Mouse (Mus musculus) neural tube, embryonic 13.5 days (tissue): ENCODE measurements around the gene Ccl27a. TPM values are rescaled to one million over a fixed set of nuclear protein-coding genes. Genes with fewer than 3 reads are reported as not detected.
A peak's percentile ranks its signal among the peaks of the same experiment; 100 is the strongest.

Source experiments
- ATAC-seq: fragments of 200-750 bp; cut with Nextera tagmentation; 2 replicates; pipeline ENCODE4 v1.8.0; 2017; ENCODE audit warnings: low read depth, mild to moderate bottlenecking, moderate TSS enrichment, moderate library complexity
- H3K27ac ChIP-seq: fragments of 300-500 bp; sonication (generic); replicated peaks from 2 replicates; pipeline ENCODE4 v1.5.1; 2015; ENCODE audit warnings: moderate library complexity, mild to moderate bottlenecking, inconsistent platforms
- H3K27me3 ChIP-seq: fragments of 300-500 bp; sonication (generic); 2 replicates; pipeline ENCODE4 v1.6.1; 2015; ENCODE audit warnings: mild to moderate bottlenecking, inconsistent platforms
- H3K36me3 ChIP-seq: fragments of 300-500 bp; sonication (generic); 2 replicates; pipeline ENCODE4 v1.6.1; 2015; ENCODE audit warnings: mild to moderate bottlenecking, inconsistent platforms
- H3K4me1 ChIP-seq: fragments of 300-500 bp; sonication (generic); replicated peaks from 2 replicates; pipeline ENCODE4 v1.6.1; 2015; ENCODE audit warnings: inconsistent platforms
- H3K4me2 ChIP-seq: fragments of 300-500 bp; sonication (generic); 2 replicates; pipeline ENCODE4 v1.6.1; 2015; ENCODE audit warnings: inconsistent platforms, mild to moderate bottlenecking, moderate library complexity
- H3K4me3 ChIP-seq: fragments of 300-500 bp; sonication (generic); 2 replicates; pipeline ENCODE4 v1.5.1; 2015; ENCODE audit warnings: mild to moderate bottlenecking, inconsistent platforms
- H3K9ac ChIP-seq: fragments of 300-500 bp; sonication (generic); 2 replicates; pipeline ENCODE4 v1.6.1; 2015; ENCODE audit warnings: moderate library complexity, mild to moderate bottlenecking, inconsistent platforms
- H3K9me3 ChIP-seq: fragments of 300-500 bp; sonication (generic); 2 replicates; pipeline ENCODE4 v1.6.1; 2016; ENCODE audit warnings: inconsistent platforms
- WGBS: fragments of 180-500 bp; shearing (Covaris S2); methylation state at CpG from one replicate; pipeline ENCODE4 v1.1.7; 2015; 5-methylcytosine and 5-hydroxymethylcytosine counted together
- polyA plus RNA-seq: library from polyadenylated mRNA; unstranded; fragments of >200 nt; fragmentation: Nextera tagmentation; extraction: Ambion mirVana; gene quantifications from 2 replicates; pipeline ENCODE4 v1.2.1, GENCODE M21; 2015

The Ccl27a gene
- polyA plus RNA-seq, 1 experiment from 2014 or later: 212 TPM

GRCm38 (mm10) chr4:41754797-41755337 is 19.2 kb downstream of the Ccl27a start, which contains the start of gene Galt:
TSS of gene Galt (plus strand) at chr4:41755228.
- peak; percentile 54 for ATAC-seq
- Histone ChIP-seq H3K9me3 (no peaks in the 10 kb centered on the region), H3K4me2 (peak within 1 kb of the TSS; percentile 95), H3K36me3 (peaks cover 8% of the 10 kb centered on the region; the same call in 1 of the 2 replicates), H3K9ac (peak within 1 kb of the TSS; percentile 83), H3K27ac (peak within 1 kb of the TSS; percentile 83), H3K4me1 (peaks cover 18% of the 10 kb centered on the region), H3K27me3 (peaks cover 4% of the 10 kb centered on the region; the same call in 1 of the 2 replicates), H3K4me3 (peak within 1 kb of the TSS; percentile 62)
- WGBS: 9% methylated on average over 14 of the region's 14 CpGs

GRCm38 (mm10) chr4:41745021-41745420 is 29.0 kb downstream of the Ccl27a start:
- Histone ChIP-seq H3K4me2 (no peak overlapping the region), H3K9ac (no peak overlapping the region), H3K27me3 (0 out of 2 replicates have a peak, but pooled peaks cover 9% of the 10 kb centered on the region), H3K4me3 (no peak overlapping the region), H3K9me3 (peaks cover 15% of the 10 kb centered on the region), H3K27ac (no peak overlapping the region), H3K36me3 (no peaks in the 10 kb centered on the region), H3K4me1 (peaks cover 7% of the 10 kb centered on the region)
- no peak for ATAC-seq
- WGBS: 93% methylated on average over 1 of the region's 1 CpGs

GRCm38 (mm10) chr4:41744131-41744530 is 29.9 kb downstream of the Ccl27a start:
- 0 out of 2 replicates have a peak, but pooled peaks cover 4% of the 10 kb centered on the region for H3K27me3 ChIP-seq
- peaks cover 3% of the 10 kb centered on the region for H3K36me3 ChIP-seq
- H3K4me3 ChIP-seq: no peak overlapping the region
- H3K9me3 ChIP-seq: peaks cover 15% of the 10 kb centered on the region
- H3K9ac ChIP-seq: no peak overlapping the region
- peaks cover 16% of the 10 kb centered on the region for H3K4me1 ChIP-seq
- H3K4me2 ChIP-seq: no peak overlapping the region
- H3K27ac ChIP-seq: no peak overlapping the region
- no peak for ATAC-seq
- WGBS: 82% methylated on average over 2 of the region's 2 CpGs

- Histone ChIP-seq H3K9me3 (0 out of 2 replicates have a peak, but pooled peaks cover 4% of the 10 kb centered on the region), H3K4me2 (peak overlapping the region; percentile 84), H3K4me3 (peak overlapping the region; percentile 79), H3K27ac (peak overlapping the region; percentile 87), H3K4me1 (peaks cover 19% of the 10 kb centered on the region), H3K27me3 (no peaks in the 10 kb centered on the region), H3K36me3 (peaks cover 12% of the 10 kb centered on the region), H3K9ac (peak overlapping the region; percentile 83)
- 0% methylated on average over 27 of the region's 27 CpGs for WGBS
- peak; percentile 97 for ATAC-seq
These were observed 32.9 kb downstream of the Ccl27a start for GRCm38 (mm10) chr4:41741158-41741560.

GRCm38 (mm10) chr4:41740380-41741157 is 33.5 kb downstream of the Ccl27a start:
- H3K4me3 ChIP-seq: peak overlapping the region; percentile 79
- no peaks in the 10 kb centered on the region for H3K9me3 ChIP-seq
- no peaks in the 10 kb centered on the region for H3K27me3 ChIP-seq
- WGBS: under 1% methylated on average over 48 of the region's 48 CpGs
- H3K4me1 ChIP-seq: peaks cover 19% of the 10 kb centered on the region
- peak; percentile 87 for ATAC-seq
- H3K9ac ChIP-seq: peak overlapping the region; percentile 83
- peaks cover 12% of the 10 kb centered on the region for H3K36me3 ChIP-seq
- peak overlapping the region; percentile 87 for H3K27ac ChIP-seq
- H3K4me2 ChIP-seq: peak overlapping the region; percentile 84

GRCm38 (mm10) chr4:41739260-41739659 is 34.8 kb downstream of the Ccl27a start:
- Histone ChIP-seq H3K9me3 (no peaks in the 10 kb centered on the region), H3K9ac (no peak overlapping the region), H3K27me3 (no peaks in the 10 kb centered on the region), H3K4me2 (peak overlapping the region; percentile 84), H3K4me1 (peaks cover 19% of the 10 kb centered on the region), H3K36me3 (peaks cover 12% of the 10 kb centered on the region), H3K27ac (no peak overlapping the region), H3K4me3 (no peak overlapping the region)
- 91% methylated on average over 13 of the region's 13 CpGs for WGBS
- no peak for ATAC-seq

GRCm38 (mm10) chr4:41738256-41738603 is 35.8 kb downstream of the Ccl27a start:
- no peaks in the 10 kb centered on the region for H3K9me3 ChIP-seq
- peaks cover 19% of the 10 kb centered on the region for H3K4me1 ChIP-seq
- H3K27me3 ChIP-seq: peaks cover 5% of the 10 kb centered on the region
- H3K27ac ChIP-seq: no peak overlapping the region
- WGBS: 70% methylated on average over 1 of the region's 1 CpGs
- no peak overlapping the region for H3K4me2 ChIP-seq
- no peak overlapping the region for H3K4me3 ChIP-seq
- peaks cover 12% of the 10 kb centered on the region for H3K36me3 ChIP-seq
- H3K9ac ChIP-seq: no peak overlapping the region
- no peak for ATAC-seq

GRCm38 (mm10) chr4:41737602-41738255 is 36.3 kb downstream of the Ccl27a start:
- WGBS: 44% methylated on average over 8 of the region's 8 CpGs
- Histone ChIP-seq H3K9me3 (no peaks in the 10 kb centered on the region), H3K4me2 (no peak overlapping the region), H3K27ac (no peak overlapping the region), H3K9ac (no peak overlapping the region), H3K4me3 (no peak overlapping the region), H3K36me3 (peaks cover 12% of the 10 kb centered on the region), H3K27me3 (peaks cover 10% of the 10 kb centered on the region), H3K4me1 (peaks cover 19% of the 10 kb centered on the region)
- no peak for ATAC-seq

- Histone ChIP-seq H3K4me1 (peaks cover 35% of the 10 kb centered on the region), H3K36me3 (no peaks in the 10 kb centered on the region), H3K9ac (peak within 1 kb of the TSS; percentile 47), H3K9me3 (no peaks in the 10 kb centered on the region), H3K4me3 (peak within 1 kb of the TSS; percentile 32), H3K27ac (no peak within 1 kb of the TSS), H3K4me2 (peak within 1 kb of the TSS; percentile 65), H3K27me3 (peaks cover 70% of the 10 kb centered on the region)
- WGBS: 2% methylated on average over 50 of the region's 50 CpGs
- no peak for ATAC-seq
These were observed 42.8 kb downstream of the Ccl27a start, which contains the start of gene Arid3c for GRCm38 (mm10) chr4:41731052-41731765. TSS of gene Arid3c (minus strand) at chr4:41731142.

- H3K9ac ChIP-seq: 0 out of 2 replicates have a peak overlapping the region, but pooled peaks have one; percentile 27
- ATAC-seq: peak; percentile 30
- H3K27ac ChIP-seq: peak overlapping the region; percentile 55
- H3K9me3 ChIP-seq: no peaks in the 10 kb centered on the region
- peaks cover 57% of the 10 kb centered on the region for H3K4me1 ChIP-seq
- H3K4me3 ChIP-seq: 0 out of 2 replicates have a peak overlapping the region, but pooled peaks have one; percentile 0
- H3K27me3 ChIP-seq: peaks cover 80% of the 10 kb centered on the region
- H3K36me3 ChIP-seq: no peaks in the 10 kb centered on the region
- 7% methylated on average over 20 of the region's 20 CpGs for WGBS
- peak overlapping the region; percentile 42 for H3K4me2 ChIP-seq
These were observed 47.0 kb downstream of the Ccl27a start for GRCm38 (mm10) chr4:41726826-41727621.

- peaks cover 26% of the 10 kb centered on the region for H3K36me3 ChIP-seq
- H3K4me2 ChIP-seq: peak within 1 kb of the TSS; percentile 89
- H3K27me3 ChIP-seq: peaks cover 43% of the 10 kb centered on the region
- peak; percentile 87 for ATAC-seq
- H3K4me3 ChIP-seq: peak within 1 kb of the TSS; percentile 89
- H3K4me1 ChIP-seq: peaks cover 47% of the 10 kb centered on the region
- peak within 1 kb of the TSS; percentile 64 for H3K27ac ChIP-seq
- H3K9me3 ChIP-seq: no peaks in the 10 kb centered on the region
- peak within 1 kb of the TSS; percentile 87 for H3K9ac ChIP-seq
- WGBS: under 1% methylated on average over 27 of the region's 27 CpGs
These were observed 51.1 kb downstream of the Ccl27a start, which contains the start of gene Dctn3 for GRCm38 (mm10) chr4:41722918-41723351. TSS of gene Dctn3 (minus strand) at chr4:41723170.
